11 mouse cellular contexts compared by ENCODE assay signal in genomic region chr14:77825891-77826290, GRCm38 (mm10).
"Had no signal": no experiment of that assay in that cellular context is flagged by ENCODE, and none has a peak within 500 bp of the region (broad histone marks: within the 10 kb centered on the region; RNA-seq: fewer than 3 reads in every experiment).

No protein-coding gene starts in this region.

- H3K9me3 ChIP-seq: limb, embryonic 13.5 days; midbrain, embryonic 13.5 days had no signal

- H3K27me3 ChIP-seq: limb, embryonic 13.5 days; midbrain, embryonic 13.5 days had no signal

- H3K9ac ChIP-seq: limb, embryonic 13.5 days; liver, embryonic 14.5 days; midbrain, embryonic 13.5 days had no signal

- H3K27ac ChIP-seq: kidney, postnatal 0 days; limb, embryonic 13.5 days; liver, embryonic 14.5 days; midbrain, embryonic 13.5 days; stomach, postnatal 0 days had no signal

- DNase-seq: kidney, adult 8-10 months; kidney, postnatal 36 days; layer of hippocampus, adult 9-11 months; layer of hippocampus, postnatal 36 days; lung, postnatal 14 days; thymus, postnatal 4 days had no signal

- H3K4me1 ChIP-seq: midbrain, embryonic 13.5 days had no signal

- H3K4me3 ChIP-seq: limb, embryonic 13.5 days; midbrain, embryonic 13.5 days had no signal

- ATAC-seq: midbrain, embryonic 13.5 days had no signal

- H3K4me2 ChIP-seq: limb, embryonic 13.5 days; midbrain, embryonic 13.5 days had no signal
